Mouse (Mus musculus): ENCODE measurements around the gene Ldhd.

The Ldhd gene

GRCm38 (mm10) chr8:111627923-111628322 is 2.3 kb downstream of the Ldhd start:
- DNase-seq (ENCODE audit: low spot score): no peak

GRCm38 (mm10) chr8:111626933-111627332 is 3.2 kb downstream of the Ldhd start:
- no peak for DNase-seq (ENCODE audit: low spot score)

GRCm38 (mm10) chr8:111626528-111626820 is 3.7 kb downstream of the Ldhd start:
- no peak for DNase-seq (ENCODE audit: low spot score)

- peak; percentile 76 for DNase-seq (ENCODE audit: low spot score)
These were observed 4.3 kb downstream of the Ldhd start for GRCm38 (mm10) chr8:111625694-111626527.

GRCm38 (mm10) chr8:111624853-111625221 is 5.3 kb downstream of the Ldhd start:
- DNase-seq (ENCODE audit: low spot score): no peak

- peak; percentile 51 for DNase-seq (ENCODE audit: low spot score)
These were observed 5.9 kb downstream of the Ldhd start for GRCm38 (mm10) chr8:111624081-111624852.

- DNase-seq (ENCODE audit: low spot score): no peak
These were observed 7.6 kb downstream of the Ldhd start for GRCm38 (mm10) chr8:111622553-111622952.

GRCm38 (mm10) chr8:111622104-111622503 is 8.1 kb downstream of the Ldhd start:
- DNase-seq (ENCODE audit: low spot score): no peak

- DNase-seq (ENCODE audit: low spot score): no peak
These were observed 10.2 kb downstream of the Ldhd start for GRCm38 (mm10) chr8:111619936-111620335.

GRCm38 (mm10) chr8:111618273-111618672 is 11.9 kb downstream of the Ldhd start:
- DNase-seq (ENCODE audit: low spot score): no peak

- DNase-seq (ENCODE audit: low spot score): no peak
These were observed 12.4 kb downstream of the Ldhd start for GRCm38 (mm10) chr8:111617812-111618211.

- no peak for DNase-seq (ENCODE audit: low spot score)
These were observed 15.1 kb downstream of the Ldhd start for GRCm38 (mm10) chr8:111614786-111615701.

GRCm38 (mm10) chr8:111613181-111613580 is 17.0 kb downstream of the Ldhd start:
- DNase-seq (ENCODE audit: low spot score): no peak

- DNase-seq (ENCODE audit: low spot score): no peak
These were observed 22.8 kb downstream of the Ldhd start for GRCm38 (mm10) chr8:111607414-111607813.

GRCm38 (mm10) chr8:111606961-111607360 is 23.2 kb downstream of the Ldhd start:
- DNase-seq (ENCODE audit: low spot score): no peak

GRCm38 (mm10) chr8:111604986-111605385 is 25.2 kb downstream of the Ldhd start:
- DNase-seq (ENCODE audit: low spot score): no peak

GRCm38 (mm10) chr8:111602050-111602449 is 28.1 kb downstream of the Ldhd start:
- DNase-seq (ENCODE audit: low spot score): no peak

- no peak for DNase-seq (ENCODE audit: low spot score)
These were observed 30.3 kb downstream of the Ldhd start for GRCm38 (mm10) chr8:111599707-111600444.

- no peak for DNase-seq (ENCODE audit: low spot score)
These were observed 32.9 kb downstream of the Ldhd start for GRCm38 (mm10) chr8:111597310-111597709.

GRCm38 (mm10) chr8:111596485-111596821 is 33.7 kb downstream of the Ldhd start:
- DNase-seq (ENCODE audit: low spot score): no peak

GRCm38 (mm10) chr8:111595712-111596484 is 34.3 kb downstream of the Ldhd start:
- no peak for DNase-seq (ENCODE audit: low spot score)

Data from urinary bladder, postnatal 25 days (tissue).